Mouse (Mus musculus) Patski (cell line): ENCODE data around the gene Mvb12b. TPM values are rescaled to one million over a fixed set of nuclear protein-coding genes. Genes with fewer than 3 reads are reported as not detected.

Experiments used
- ATAC-seq: fragments of 100-300 bp; one replicate; pipeline ENCODE4 v1.8.0; 2021
- CTCF ChIA-PET: fragments of 350-600 bp; sonication (Branson Sonifier 250); formaldehyde crosslinking; loops from one replicate; lab custom pipeline; 2022; ENCODE audit warnings: inconsistent platforms; lab: Charles Lee
- POLR2A ChIA-PET: fragments of 350-600 bp; sonication (Branson Sonifier 250); formaldehyde crosslinking; loops from one replicate; lab custom pipeline; 2022; ENCODE audit warnings: antibody characterized with exemption, inconsistent platforms; lab: Charles Lee
- DNase-seq: peaks from one replicate; pipeline ENCODE4 v3.0.0-alpha.2; 2011; ENCODE audit warnings: low read depth, low spot score
- H3K27me3 ChIP-seq: fragments of 371-371 bp; one replicate; pipeline ENCODE4 v1.5.1; 2021
- CTCF ChIP-seq: fragments of 100-300 bp; IDR thresholded peaks from one replicate; pipeline ENCODE4 v1.5.1; 2021
- in situ Hi-C: fragments of 300-500 bp; cut with MboI; formaldehyde crosslinking; loops from 3 replicates; pipeline ENCODE4 v1.11.1; 2018; ENCODE audit warnings: low pct_unique_long_range_greater_than_20kb, mixed read lengths
- polyA plus RNA-seq: library from polyadenylated mRNA; unstranded; gene quantifications from one replicate; pipeline ENCODE4 v1.2.3, GENCODE M21; 2021

Mvb12b gene
- polyA plus RNA-seq, 1 experiment from 2014 or later: 45.8 TPM

GRCm38 (mm10) chr2:33788131-33788530, 99.6 kb downstream of the Mvb12b start:
- no peak for DNase-seq
- POLR2A ChIA-PET: interaction anchor here (0.6 kb wide), 1 partner anchor 172 kb away, joined by 3 read pairs; no protein-coding TSS in a partner anchor
- CTCF ChIA-PET: no interaction called here
- ATAC-seq: no peak
- no peaks in the 10 kb centered on the region for H3K27me3 ChIP-seq
- TF ChIP-seq CTCF: no peak
- in situ Hi-C loops: no loop called here

- no peak for DNase-seq
- TF ChIP-seq CTCF: no peak
- ChIA-PET POLR2A (interaction anchor here (0.6 kb wide), 1 partner anchor 1671 kb away, joined by 3 read pairs; no protein-coding TSS in a partner anchor), CTCF (interaction anchor here (2.0 to 2.2 kb wide), 2 partner anchors 10 kb away, joined by 4 to 5 read pairs; no protein-coding TSS in a partner anchor)
- no peaks in the 10 kb centered on the region for H3K27me3 ChIP-seq
- ATAC-seq: no peak
- in situ Hi-C loops: no loop called here
Observed at GRCm38 (mm10) chr2:33786064-33786463, 101.7 kb downstream of the Mvb12b start.

- ChIA-PET CTCF (interaction anchor here (2.0 to 2.2 kb wide), 2 partner anchors 9 to 10 kb away, joined by 4 to 5 read pairs; no protein-coding TSS in a partner anchor), POLR2A (no interaction called here)
- H3K27me3 ChIP-seq: no peaks in the 10 kb centered on the region
- in situ Hi-C loops: no loop called here
- TF ChIP-seq CTCF: no peak
- DNase-seq: no peak
- ATAC-seq: no peak
Observed at GRCm38 (mm10) chr2:33785596-33785995, 102.2 kb downstream of the Mvb12b start.

- DNase-seq: no peak
Observed at GRCm38 (mm10) chr2:33784721-33785120, 103.0 kb downstream of the Mvb12b start.

GRCm38 (mm10) chr2:33783419-33783818, 104.3 kb downstream of the Mvb12b start:
- ChIA-PET POLR2A (no interaction called here), CTCF (interaction anchor here (0.8 kb wide), 1 partner anchor 10 kb away, joined by 3 read pairs; no protein-coding TSS in a partner anchor)
- no peak for TF ChIP-seq CTCF
- no peaks in the 10 kb centered on the region for H3K27me3 ChIP-seq
- in situ Hi-C loops: no loop called here
- ATAC-seq (no peak), DNase-seq (no peak)

More at GRCm38 (mm10) chr2:33784721-33785120, 103.0 kb downstream of the Mvb12b start:
- no peaks in the 10 kb centered on the region for H3K27me3 ChIP-seq
- ChIA-PET CTCF (interaction anchor here (2.0 to 2.2 kb wide), 2 partner anchors 8 to 11 kb away, joined by 4 to 5 read pairs; no protein-coding TSS in a partner anchor), POLR2A (interaction anchor here (0.9 kb wide), 1 partner anchor 29 kb away, joined by 6 read pairs; no protein-coding TSS in a partner anchor)
- ATAC-seq: no peak
- in situ Hi-C loops: no loop called here
- no peak for TF ChIP-seq CTCF

- POLR2A ChIA-PET: no interaction called here
- CTCF ChIA-PET: interaction anchor here (0.9 kb wide), 1 partner anchor 34 kb away, joined by 3 read pairs; no protein-coding TSS in a partner anchor
- in situ Hi-C loops: no loop called here
- TF ChIP-seq CTCF: no peak
- ATAC-seq (no peak), DNase-seq (no peak)
- no peaks in the 10 kb centered on the region for H3K27me3 ChIP-seq
Observed at GRCm38 (mm10) chr2:33781655-33782400, 105.9 kb downstream of the Mvb12b start.

- in situ Hi-C loops: no loop called here
- no peak for ATAC-seq
- ChIA-PET CTCF (no interaction called here), POLR2A (interaction anchor here (1.2 kb wide), 1 partner anchor 18 kb away, joined by 3 read pairs; no protein-coding TSS in a partner anchor)
- TF ChIP-seq CTCF: no peak
- H3K27me3 ChIP-seq: no peaks in the 10 kb centered on the region
- no peak for DNase-seq
Observed at GRCm38 (mm10) chr2:33778466-33778865, 109.3 kb downstream of the Mvb12b start.

GRCm38 (mm10) chr2:33777051-33777450, 110.7 kb downstream of the Mvb12b start:
- CTCF ChIA-PET: interaction anchor here (1.0 to 2.3 kb wide), 2 partner anchors 9 to 14 kb away, joined by 3 to 5 read pairs; no protein-coding TSS in a partner anchor
- no peaks in the 10 kb centered on the region for H3K27me3 ChIP-seq
- no peak for TF ChIP-seq CTCF
- in situ Hi-C loops: no loop called here
- DNase-seq (no peak), ATAC-seq (no peak)
- POLR2A ChIA-PET: no interaction called here

- no peak for TF ChIP-seq CTCF
- in situ Hi-C loops: loop anchor here (25.0 kb wide), 2 partner anchors 587 to 1487 kb away; partner anchors contain the start of genes Gsn and Pbx3
- no peak for ATAC-seq
- DNase-seq: no peak
- ChIA-PET POLR2A (interaction anchor here (1.1 kb wide), 1 partner anchor 12 kb away, joined by 3 read pairs; no protein-coding TSS in a partner anchor), CTCF (no interaction called here)
- H3K27me3 ChIP-seq: no peaks in the 10 kb centered on the region
Observed at GRCm38 (mm10) chr2:33774884-33775283, 112.9 kb downstream of the Mvb12b start.

- in situ Hi-C loops: loop anchor here (25.0 kb wide), 2 partner anchors 588 to 1488 kb away; partner anchors contain the start of genes Gsn and Pbx3
- ChIA-PET POLR2A (interaction anchor here (1.1 kb wide), 1 partner anchor 11 kb away, joined by 3 read pairs; no protein-coding TSS in a partner anchor), CTCF (interaction anchor here (1.8 kb wide), 1 partner anchor 10 kb away, joined by 5 read pairs; no protein-coding TSS in a partner anchor)
- DNase-seq (no peak), ATAC-seq (no peak)
- no peaks in the 10 kb centered on the region for H3K27me3 ChIP-seq
- TF ChIP-seq CTCF: no peak
Observed at GRCm38 (mm10) chr2:33774106-33774505, 113.6 kb downstream of the Mvb12b start.
